Mouse (Mus musculus): ENCODE results near the gene Daglb.

DNA sequence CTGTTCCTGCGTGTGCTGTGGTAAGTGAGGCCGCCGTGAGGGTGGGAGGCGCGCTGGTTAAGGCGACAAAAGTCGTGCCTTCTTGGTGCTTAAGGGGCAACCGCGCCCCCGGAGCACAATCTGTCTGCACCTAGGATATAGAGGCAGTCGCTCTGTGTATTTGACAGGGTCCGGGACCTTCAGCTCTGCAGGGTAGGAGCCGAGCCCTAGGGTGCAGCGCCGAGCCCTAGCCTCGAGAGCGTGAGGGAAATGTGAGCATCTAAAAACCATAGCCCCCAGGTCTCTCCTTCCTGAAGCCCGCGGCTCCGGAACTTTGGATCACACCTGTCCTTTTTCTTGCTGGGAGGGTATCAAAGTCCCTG is 354 bp downstream of the Daglb start:
- no peak for TF ChIP-seq POLR2A (IDR thresholded peaks at IDR 0.05; ENCODE audit: low read depth, low read length)
- no peak for TF ChIP-seq CTCF (IDR thresholded peaks at IDR 0.05; ENCODE audit: extremely low read depth, insufficient read depth, insufficient read length, insufficient replicate concordance)
